24 mouse cellular contexts compared by ENCODE assay signal in genomic region chr5:75954218-75954617, GRCm38 (mm10). TPM values are rescaled to one million over a fixed set of nuclear protein-coding genes. Genes with fewer than 3 reads are reported as not detected.
DNase-seq lines count a peak whose midpoint lies in the region; ATAC-seq and TF ChIP-seq lines count a peak whose summit lies in the region.
"Had no signal": no experiment of that assay in that cellular context is flagged by ENCODE, and none has a peak within 500 bp of the region (broad histone marks: within the 10 kb centered on the region; RNA-seq: fewer than 3 reads in every experiment).

No protein-coding gene starts in this region.

- DNase-seq in forebrain, embryonic 10.5 days (ENCODE audit: extremely low spot score, low spot score): no peak
- peak; percentile 66 for DNase-seq in hindbrain, postnatal 0 days (ENCODE audit: low spot score)
- DNase-seq in hindbrain, embryonic 10.5 days (ENCODE audit: low spot score): no peak
- peak; percentile 12 for DNase-seq in brain, adult 2 months (ENCODE audit: low read depth, low spot score)
- peak; percentile 78 for DNase-seq in retina, postnatal 1 day
- DNase-seq: adrenal gland, postnatal 25 days; cerebellum, adult 9-10 months; gastrocnemius, adult 2 months; gastrocnemius, postnatal 36 days; heart, adult 2 months; kidney, adult 8-10 months; kidney, postnatal 4 days; lung, postnatal 36 days; thymus, postnatal 4 days had no signal

- ATAC-seq in forebrain, embryonic 16.5 days: peak; percentile 49; the same call in 1 of the 2 replicates
- ATAC-seq in hindbrain, postnatal 0 days: peak; percentile 59; the same call in 1 of the 2 replicates
- ATAC-seq in forebrain, embryonic 15.5 days (replicated peaks): no peak
- ATAC-seq: CD4-positive, CD25-positive, alpha-beta regulatory T cell, adult 4 months; intestine, embryonic 15.5 days had no signal

- H3K9me3 ChIP-seq in forebrain, embryonic 16.5 days (ENCODE audit: control insufficient read depth, low read length): no peaks in the 10 kb centered on the region
- no peaks in the 10 kb centered on the region for H3K9me3 ChIP-seq in forebrain, embryonic 10.5 days
- H3K9me3 ChIP-seq in hindbrain, postnatal 0 days (ENCODE audit: low read length): no peaks in the 10 kb centered on the region
- H3K9me3 ChIP-seq in hindbrain, embryonic 10.5 days: no peaks in the 10 kb centered on the region
- no peaks in the 10 kb centered on the region for H3K9me3 ChIP-seq in forebrain, embryonic 15.5 days
- H3K9me3 ChIP-seq: embryonic facial prominence, embryonic 13.5 days; hindbrain, embryonic 12.5 days; intestine, embryonic 15.5 days; limb, embryonic 12.5 days; midbrain, embryonic 12.5 days; neural tube, embryonic 13.5 days had no signal

- no peak for TF ChIP-seq CTCF in hindbrain, postnatal 0 days (IDR thresholded peaks at IDR 0.05; ENCODE audit: low read depth)

- no peaks in the 10 kb centered on the region for H3K27me3 ChIP-seq in forebrain, embryonic 16.5 days (replicated peaks; ENCODE audit: control insufficient read depth, insufficient read depth, low read length)
- H3K27me3 ChIP-seq in forebrain, embryonic 10.5 days (ENCODE audit: poor library complexity, severe bottlenecking): no peaks in the 10 kb centered on the region; the same call in 1 of the 2 replicates
- no peaks in the 10 kb centered on the region for H3K27me3 ChIP-seq in hindbrain, postnatal 0 days (ENCODE audit: insufficient read depth, low read length)
- H3K27me3 ChIP-seq in hindbrain, embryonic 10.5 days (ENCODE audit: insufficient read depth, poor library complexity, severe bottlenecking): peaks cover 22% of the 10 kb centered on the region
- no peaks in the 10 kb centered on the region for H3K27me3 ChIP-seq in forebrain, embryonic 15.5 days
- H3K27me3 ChIP-seq: embryonic facial prominence, embryonic 13.5 days; intestine, embryonic 15.5 days; neural tube, embryonic 13.5 days had no signal

- no peak overlapping the region for H3K9ac ChIP-seq in forebrain, embryonic 16.5 days (replicated peaks; ENCODE audit: low read depth, low read length)
- no peak overlapping the region for H3K9ac ChIP-seq in hindbrain, postnatal 0 days (replicated peaks; ENCODE audit: low read length)
- no peak overlapping the region for H3K9ac ChIP-seq in forebrain, embryonic 15.5 days (replicated peaks)
- H3K9ac ChIP-seq: embryonic facial prominence, embryonic 13.5 days; hindbrain, embryonic 12.5 days; intestine, embryonic 15.5 days; limb, embryonic 12.5 days; midbrain, embryonic 12.5 days; neural tube, embryonic 13.5 days had no signal

- H3K4me1 ChIP-seq in forebrain, embryonic 16.5 days (replicated peaks; ENCODE audit: control insufficient read depth, insufficient read depth, low read length): no peaks in the 10 kb centered on the region
- peaks cover 6% of the 10 kb centered on the region for H3K4me1 ChIP-seq in forebrain, embryonic 10.5 days
- H3K4me1 ChIP-seq in hindbrain, postnatal 0 days (ENCODE audit: insufficient read depth, low read length): no peaks in the 10 kb centered on the region
- H3K4me1 ChIP-seq in hindbrain, embryonic 10.5 days (replicated peaks): peaks cover 12% of the 10 kb centered on the region; the same call in 1 of the 2 replicates
- no peaks in the 10 kb centered on the region for H3K4me1 ChIP-seq in forebrain, embryonic 15.5 days
- H3K4me1 ChIP-seq: embryonic facial prominence, embryonic 13.5 days; hindbrain, embryonic 12.5 days; intestine, embryonic 15.5 days; limb, embryonic 12.5 days; midbrain, embryonic 12.5 days; neural tube, embryonic 13.5 days had no signal

- H3K4me2 ChIP-seq in forebrain, embryonic 16.5 days (ENCODE audit: low read length): no peak overlapping the region
- H3K4me2 ChIP-seq in hindbrain, postnatal 0 days (ENCODE audit: low read depth, low read length): no peak overlapping the region
- no peak overlapping the region for H3K4me2 ChIP-seq in forebrain, embryonic 15.5 days (replicated peaks)
- H3K4me2 ChIP-seq: embryonic facial prominence, embryonic 13.5 days; hindbrain, embryonic 12.5 days; intestine, embryonic 15.5 days; limb, embryonic 12.5 days; midbrain, embryonic 12.5 days; neural tube, embryonic 13.5 days had no signal

- H3K4me3 ChIP-seq in forebrain, embryonic 16.5 days (replicated peaks; ENCODE audit: low read length): no peak overlapping the region
- no peak overlapping the region for H3K4me3 ChIP-seq in forebrain, embryonic 10.5 days
- H3K4me3 ChIP-seq in hindbrain, postnatal 0 days (ENCODE audit: low read length): no peak overlapping the region
- no peak overlapping the region for H3K4me3 ChIP-seq in hindbrain, embryonic 10.5 days
- no peak overlapping the region for H3K4me3 ChIP-seq in forebrain, embryonic 15.5 days
- H3K4me3 ChIP-seq: embryonic facial prominence, embryonic 13.5 days; gastrocnemius, adult 2 months; heart, adult 2 months; hindbrain, embryonic 12.5 days; intestine, embryonic 15.5 days; limb, embryonic 12.5 days; midbrain, embryonic 12.5 days; neural tube, embryonic 13.5 days had no signal

- H3K27ac ChIP-seq in forebrain, embryonic 16.5 days (ENCODE audit: low read length): no peak overlapping the region
- no peak overlapping the region for H3K27ac ChIP-seq in forebrain, embryonic 10.5 days
- H3K27ac ChIP-seq in hindbrain, postnatal 0 days: no peak overlapping the region
- no peak overlapping the region for H3K27ac ChIP-seq in hindbrain, embryonic 10.5 days
- no peak overlapping the region for H3K27ac ChIP-seq in forebrain, embryonic 15.5 days (replicated peaks)
- H3K27ac ChIP-seq: embryonic facial prominence, embryonic 13.5 days; gastrocnemius, adult 2 months; heart, adult 2 months; hindbrain, embryonic 12.5 days; intestine, embryonic 15.5 days; kidney, postnatal 0 days; limb, embryonic 12.5 days; midbrain, embryonic 12.5 days; neural tube, embryonic 13.5 days had no signal

- no peaks in the 10 kb centered on the region for H3K36me3 ChIP-seq in forebrain, embryonic 16.5 days (ENCODE audit: control insufficient read depth, insufficient read depth)
- no peaks in the 10 kb centered on the region for H3K36me3 ChIP-seq in forebrain, embryonic 10.5 days (replicated peaks)
- H3K36me3 ChIP-seq in hindbrain, postnatal 0 days (ENCODE audit: insufficient read depth, low read length): no peaks in the 10 kb centered on the region
- H3K36me3 ChIP-seq in hindbrain, embryonic 10.5 days: no peaks in the 10 kb centered on the region
- H3K36me3 ChIP-seq in forebrain, embryonic 15.5 days: no peaks in the 10 kb centered on the region
- H3K36me3 ChIP-seq: embryonic facial prominence, embryonic 13.5 days; hindbrain, embryonic 12.5 days; intestine, embryonic 15.5 days; limb, embryonic 12.5 days; midbrain, embryonic 12.5 days; neural tube, embryonic 13.5 days had no signal

- 50% methylated on average over 3 of the region's 3 CpGs for WGBS in forebrain, embryonic 16.5 days
- WGBS in forebrain, embryonic 10.5 days: 62% methylated on average over 3 of the region's 3 CpGs
- WGBS in hindbrain, postnatal 0 days: 60% methylated on average over 3 of the region's 3 CpGs
- 66% methylated on average over 3 of the region's 3 CpGs for WGBS in hindbrain, embryonic 10.5 days
- WGBS in forebrain, embryonic 15.5 days: 44% methylated on average over 3 of the region's 3 CpGs

RNA-seq across cellular contexts. Expression of gene Kdr, which starts 24.0 kb away (rescaled TPM):
- 22.8 and 26.0 TPM in 2 replicates for polyA plus RNA-seq in forebrain, embryonic 16.5 days (2015; fragmentation: Nextera tagmentation; extraction: Ambion mirVana)
- polyA plus RNA-seq in forebrain, embryonic 10.5 days (2016; fragmentation: Nextera tagmentation; extraction: Ambion mirVana): 24.3 and 25.9 TPM in 2 replicates
- total RNA-seq in hindbrain, postnatal 0 days (2014; rRNA removed): 20.1 and 24.6 TPM in 2 replicates
- 12.9 TPM in 2 replicates for polyA plus RNA-seq in hindbrain, postnatal 0 days (2015; fragmentation: Nextera tagmentation; extraction: Ambion mirVana)
- 25.8 and 26.3 TPM in 2 replicates for polyA plus RNA-seq in hindbrain, embryonic 10.5 days (2016; fragmentation: Nextera tagmentation; extraction: Ambion mirVana)
- polyA plus RNA-seq in forebrain, embryonic 15.5 days (2015; fragmentation: Nextera tagmentation; extraction: Ambion mirVana): 20.1 and 20.2 TPM in 2 replicates

Comparison
In these comparisons a context has a peak if more than half of its experiments do, and no peak if none do; other contexts are left out.
1. DNase-seq: peak in hindbrain, postnatal 0 days (single experiment), brain, adult 2 months (single experiment) and retina, postnatal 1 day (single experiment); none in forebrain, embryonic 10.5 days (single experiment) and hindbrain, embryonic 10.5 days (single experiment).